Mouse (Mus musculus): ENCODE measurements at regions not wholly inside any gene's neighbourhood (a gene's known extent, or its start where the extent isn't known, plus 50 kb on each side); places are given as distances from the start of the nearest gene placed in this dataset.

DNA sequence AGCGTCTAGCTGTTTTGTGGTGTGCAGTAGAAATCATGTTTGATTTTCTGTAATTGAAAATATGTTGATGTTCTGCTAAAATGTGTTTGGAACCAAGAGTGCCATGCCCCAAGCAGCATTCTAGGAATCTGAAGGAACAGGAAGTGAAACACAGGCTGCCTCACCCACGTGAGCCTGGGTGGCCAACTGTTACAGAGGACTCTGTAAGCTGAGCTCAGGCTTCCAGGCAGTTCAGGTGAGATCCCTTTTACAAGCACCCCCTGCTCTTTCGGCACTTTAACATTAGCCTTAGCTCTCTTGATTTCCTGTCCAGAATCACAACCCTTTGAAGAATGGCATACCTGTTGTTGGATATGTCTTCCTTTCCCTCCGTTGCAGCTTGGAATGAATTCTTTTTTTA is 414.9 kb upstream of the Dph6 start:
- TF ChIP-seq CTCF (IDR thresholded peaks at IDR 0.05) (no peak), POLR2A (IDR thresholded peaks at IDR 0.05; ENCODE audit: insufficient read depth, low read depth, low read length) (no peak), EP300 (IDR thresholded peaks at IDR 0.05; ENCODE audit: insufficient read depth, low read depth, low read length) (no peak)

Data from heart, adult 2 months (tissue).